Mouse (Mus musculus) liver, embryonic 14.5 days (tissue): ENCODE data around the gene Aak1. TPM values are rescaled to one million over a fixed set of nuclear protein-coding genes. Genes with fewer than 3 reads are reported as not detected.

Source experiments
- ATAC-seq: fragments of 200-750 bp; cut with Nextera tagmentation; 2 replicates; pipeline ENCODE4 v1.8.0; 2017; ENCODE audit warnings: moderate number of reproducible peaks, mild to moderate bottlenecking, moderate library complexity; ENCODE audit not compliant: insufficient read depth
- DNase-seq, 3 experiments: peaks; one replicate each; pipeline ENCODE4 v3.0.0-alpha.2; 2012 to 2013; ENCODE audit warnings: low read depth in 3 of 3, low spot score in 3 of 3
- H3K27ac ChIP-seq: fragments of 300-500 bp; sonication (generic); 2 replicates; pipeline ENCODE4 v1.5.1; 2014; ENCODE audit warnings: moderate library complexity, mild to moderate bottlenecking, control low read depth, inconsistent platforms
- H3K27me3 ChIP-seq: fragments of 300-500 bp; sonication (generic); 2 replicates; pipeline ENCODE4 v1.6.1; 2014; ENCODE audit warnings: mild to moderate bottlenecking, low read length, moderate library complexity; ENCODE audit not compliant: control insufficient read depth, insufficient read depth
- H3K36me3 ChIP-seq: fragments of 300-500 bp; sonication (generic); replicated peaks from 2 replicates; pipeline ENCODE4 v1.6.1; 2014; ENCODE audit warnings: low read depth; ENCODE audit not compliant: control insufficient read depth, insufficient read depth
- H3K4me1 ChIP-seq, 2 experiments: fragments of 200-500 bp in 1 of 2; fragments of 300-500 bp in 1 of 2; sonication (generic) in 1 of 2; replicated peaks; 2 replicates each; pipeline ENCODE4 v1.6.1; 2012 to 2014; ENCODE audit warnings: antibody characterized with exemption in 1 of 2, inconsistent platforms in 1 of 2, low read length in 1 of 2; ENCODE audit not compliant: control insufficient read depth in 2 of 2, insufficient read depth in 2 of 2
- H3K4me2 ChIP-seq: fragments of 300-500 bp; sonication (generic); 2 replicates; pipeline ENCODE4 v1.6.1; 2014; ENCODE audit warnings: low read depth, mild to moderate bottlenecking, control low read depth, moderate library complexity
- H3K4me3 ChIP-seq, 2 experiments: fragments of 200-500 bp in 1 of 2; fragments of 300-500 bp in 1 of 2; sonication (generic) in 1 of 2; 2 replicates each; pipeline ENCODE4 v1.5.1; 2012 to 2014; ENCODE audit warnings: low read depth in 2 of 2, low read length in 2 of 2, mild to moderate bottlenecking in 2 of 2, control low read depth in 1 of 2, inconsistent platforms in 1 of 2, moderate library complexity in 1 of 2; ENCODE audit not compliant: insufficient read depth in 1 of 2
- H3K9ac ChIP-seq: fragments of 300-500 bp; sonication (generic); replicated peaks from 2 replicates; pipeline ENCODE4 v1.6.1; 2014; ENCODE audit warnings: mild to moderate bottlenecking, control low read depth, moderate library complexity
- H3K9me3 ChIP-seq: fragments of 300-500 bp; sonication (generic); 2 replicates; pipeline ENCODE4 v1.6.1; 2016; ENCODE audit warnings: low read length, mixed read lengths; ENCODE audit not compliant: control insufficient read depth
- CTCF ChIP-seq: IDR thresholded peaks from 2 replicates; pipeline ENCODE4 v1.5.1; 2016; ENCODE audit warnings: antibody characterized with exemption, low read depth, control low read depth
- EP300 ChIP-seq: IDR thresholded peaks from 2 replicates; pipeline ENCODE4 v1.6.1; 2016; ENCODE audit warnings: antibody characterized with exemption, low read depth
- WGBS: fragments of 180-500 bp; shearing (Covaris S2); extraction: QIAGEN DNeasy Blood & Tissue Kit; methylation state at CpG from one replicate; pipeline ENCODE4 v1.1.7; 2014; ENCODE audit not compliant: insufficient replicate concordance; 5-methylcytosine and 5-hydroxymethylcytosine counted together
- polyA plus RNA-seq, 2 experiments: library from polyadenylated mRNA; depleted of rRNA in 1 of 2; stranded (reverse) in 1 of 2; unstranded in 1 of 2; fragments of >200 nt; fragmentation: Nextera tagmentation in 1 of 2; extraction: Ambion mirVana in 1 of 2; gene quantifications; 2 replicates each; pipeline versions ENCODE4 v1.2.1 to v1.2.3; 2012 to 2014

Gene Aak1
- polyA plus RNA-seq, 2 experiments = 2.4 to 4.2 TPM

DNA sequence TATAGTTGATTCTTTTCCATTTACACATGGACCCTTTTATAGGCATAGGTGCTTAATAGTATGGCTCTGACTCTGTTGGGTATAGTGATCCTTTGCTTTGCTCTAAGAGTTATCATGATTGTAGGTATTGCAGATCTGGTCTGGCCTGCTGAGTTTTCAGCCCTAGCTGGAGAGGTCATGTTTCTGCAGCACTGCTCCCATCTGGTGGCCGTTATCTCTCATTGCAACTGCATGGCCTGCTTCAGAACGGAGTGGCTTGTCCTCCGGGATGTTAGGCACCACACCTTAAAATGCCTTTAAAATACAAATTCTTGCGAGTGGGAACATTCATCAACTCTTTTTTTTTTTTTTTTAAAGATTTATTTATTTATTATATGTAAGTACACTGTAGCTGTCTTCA, 72.6 kb downstream of the Aak1 start:
- no peak overlapping the region for H3K4me2 ChIP-seq
- no peak overlapping the region for H3K27ac ChIP-seq
- DNase-seq = peak; percentile 30 to 42 (median 39)
- TF ChIP-seq EP300 = no peak
- peak; percentile 88 for TF ChIP-seq CTCF
- no peaks in the 10 kb centered on the region for H3K36me3 ChIP-seq
- H3K4me3 ChIP-seq = no peak overlapping the region
- 0 out of 2 replicates have a peak, but pooled peaks have one; percentile 41 for ATAC-seq
- no peaks in the 10 kb centered on the region for H3K9me3 ChIP-seq
- WGBS = 13% methylated on average over 4 of the region's 4 CpGs
- H3K9ac ChIP-seq = no peak overlapping the region
- no peaks in the 10 kb centered on the region for H3K27me3 ChIP-seq
- peaks cover 0 to 2% of the 10 kb centered on the region in 2 experiments; a peak in 1 of 4 replicates for H3K4me1 ChIP-seq

DNA sequence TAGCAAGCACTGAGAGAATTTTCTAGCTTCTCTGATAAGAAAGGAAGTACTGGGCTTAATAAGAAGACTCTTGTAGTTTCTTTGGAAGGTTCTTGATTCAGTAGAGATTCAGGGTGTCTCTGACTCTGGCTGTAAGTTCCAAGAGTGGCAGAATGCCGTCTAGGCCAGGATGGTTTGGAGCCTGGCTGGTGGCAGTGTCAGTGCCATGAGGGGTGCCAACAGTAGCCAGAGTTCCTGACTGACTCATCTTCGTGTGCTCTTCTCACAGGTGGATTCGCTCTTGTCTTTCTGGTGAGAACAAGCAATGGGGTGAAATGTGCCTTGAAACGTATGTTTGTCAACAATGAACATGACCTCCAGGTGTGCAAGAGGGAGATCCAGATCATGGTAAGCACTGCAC, 75.4 kb downstream of the Aak1 start:
- no peak overlapping the region for H3K9ac ChIP-seq
- DNase-seq (no peak), ATAC-seq (no peak)
- peaks cover 0 to 2% of the 10 kb centered on the region in 2 experiments; a peak in 1 of 4 replicates for H3K4me1 ChIP-seq
- TF ChIP-seq CTCF = no peak
- TF ChIP-seq EP300 = no peak
- H3K27ac ChIP-seq = no peak overlapping the region
- WGBS = 73% methylated on average over 4 of the region's 4 CpGs
- H3K4me3 ChIP-seq = no peak overlapping the region
- no peaks in the 10 kb centered on the region for H3K27me3 ChIP-seq
- no peaks in the 10 kb centered on the region for H3K36me3 ChIP-seq
- H3K9me3 ChIP-seq = no peaks in the 10 kb centered on the region
- no peak overlapping the region for H3K4me2 ChIP-seq

DNA sequence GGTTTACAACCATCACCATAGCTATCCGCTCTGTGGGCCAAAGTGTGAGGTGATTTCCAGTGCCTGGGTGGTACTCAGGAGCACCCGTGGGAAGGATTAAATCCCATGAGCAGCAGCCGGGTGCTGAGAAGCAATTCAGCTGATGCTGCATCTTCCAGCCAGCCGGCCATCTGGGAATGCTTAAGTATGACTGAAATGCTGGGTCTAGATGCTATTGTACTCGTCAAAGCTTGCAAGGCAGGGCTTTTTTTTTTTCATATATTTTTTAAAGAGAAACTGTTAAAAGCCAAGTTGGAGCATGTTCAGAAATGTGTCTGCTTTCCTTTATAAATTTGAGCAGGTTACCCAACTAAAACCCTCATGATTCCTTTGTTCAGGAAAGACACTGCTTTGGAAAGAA, 85.2 kb downstream of the Aak1 start:
- DNase-seq (no peak), ATAC-seq (no peak)
- H3K36me3 ChIP-seq = peaks cover 9% of the 10 kb centered on the region; the same call in 1 of the 2 replicates
- H3K4me1 ChIP-seq = no peaks in the 10 kb centered on the region
- H3K4me3 ChIP-seq = no peak overlapping the region
- no peak overlapping the region for H3K4me2 ChIP-seq
- H3K27me3 ChIP-seq = no peaks in the 10 kb centered on the region
- WGBS = 77% methylated on average over 5 of the region's 5 CpGs
- H3K27ac ChIP-seq = no peak overlapping the region
- H3K9ac ChIP-seq = no peak overlapping the region
- no peaks in the 10 kb centered on the region for H3K9me3 ChIP-seq
- TF ChIP-seq CTCF = no peak
- no peak for TF ChIP-seq EP300

DNA sequence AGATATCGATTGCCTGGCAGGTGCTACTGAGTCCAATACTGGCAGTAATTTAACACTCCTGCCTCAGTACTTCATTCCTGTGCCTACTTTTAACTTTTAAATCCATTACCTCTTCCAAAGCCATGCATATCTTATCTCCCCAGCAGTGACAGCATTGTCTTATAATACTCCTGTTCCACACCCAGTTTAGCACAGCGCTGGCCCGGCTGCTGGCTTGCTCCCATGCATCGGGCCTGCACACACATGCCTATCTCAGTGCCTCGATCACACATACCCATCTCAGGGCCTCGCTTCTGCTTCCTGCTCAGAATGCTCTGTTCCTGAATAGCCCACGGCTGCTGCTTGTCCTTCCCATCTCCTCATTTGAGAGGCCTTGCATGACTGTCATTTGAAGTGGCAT, 90.5 kb downstream of the Aak1 start:
- Histone ChIP-seq H3K36me3 (peaks cover 9% of the 10 kb centered on the region; the same call in 1 of the 2 replicates), H3K9me3 (no peaks in the 10 kb centered on the region), H3K9ac (no peak overlapping the region), H3K27me3 (no peaks in the 10 kb centered on the region), H3K27ac (no peak overlapping the region), H3K4me2 (0 out of 2 replicates have a peak overlapping the region, but pooled peaks have one; percentile 3), H3K4me3 (no peak overlapping the region), H3K4me1 (peaks cover 0 to 4% of the 10 kb centered on the region in 2 experiments; a peak in 1 of 4 replicates)
- TF ChIP-seq EP300 (no peak), CTCF (no peak)
- 21% methylated on average over 7 of the region's 7 CpGs for WGBS
- ATAC-seq (peak; percentile 82), DNase-seq (peak; percentile 11 to 31 (median 17))

DNA sequence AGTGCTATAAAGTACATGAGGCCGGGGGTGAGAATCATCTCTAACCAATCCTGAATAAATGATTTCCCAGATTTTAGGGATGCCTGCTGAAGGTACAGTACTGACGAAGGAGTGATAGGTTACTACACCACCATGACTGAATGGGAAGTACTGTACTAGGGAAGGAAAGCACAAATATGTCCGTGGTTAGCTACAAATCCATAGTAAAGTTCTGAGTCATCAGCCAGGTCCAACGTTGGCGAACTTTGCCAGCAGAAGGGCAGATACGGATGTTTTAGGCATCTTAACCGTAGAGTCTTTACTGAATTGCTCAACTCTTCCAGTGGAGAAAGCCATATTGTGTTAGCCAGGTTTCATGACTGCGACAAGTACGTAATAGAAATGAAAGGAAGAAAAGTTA, 91.6 kb downstream of the Aak1 start:
- TF ChIP-seq EP300 (no peak), CTCF (no peak)
- Histone ChIP-seq H3K9ac (no peak overlapping the region), H3K9me3 (no peaks in the 10 kb centered on the region), H3K27me3 (no peaks in the 10 kb centered on the region), H3K4me2 (no peak overlapping the region), H3K4me1 (peaks cover 0 to 4% of the 10 kb centered on the region in 2 experiments; a peak in 1 of 4 replicates), H3K27ac (no peak overlapping the region), H3K4me3 (no peak overlapping the region), H3K36me3 (peaks cover 9% of the 10 kb centered on the region; the same call in 1 of the 2 replicates)
- 80% methylated on average over 9 of the region's 9 CpGs for WGBS
- no peak for ATAC-seq
- no peak for DNase-seq
